Comparison of ENCODE assay signal across 8 mouse cellular contexts in genomic region chr10:105574695-105575660, GRCm38 (mm10). TPM values are rescaled to one million over a fixed set of nuclear protein-coding genes. Genes with fewer than 3 reads are reported as not detected.
DNase-seq lines count a peak whose midpoint lies in the region; ATAC-seq and TF ChIP-seq lines count a peak whose summit lies in the region.

No protein-coding gene starts in this region.

- peak; percentile 83 to 84 for DNase-seq in gastrocnemius, adult 8-10 months (ENCODE audit: low spot score in 2 of 2)
- peak; percentile 87 for DNase-seq in induced T-regulatory cell, adult 2 months (ENCODE audit: low read depth)
- peak; percentile 61 to 93 for DNase-seq in left cerebral cortex, adult 9 months (ENCODE audit: low spot score in 2 of 2)
- DNase-seq in right cerebral cortex, postnatal 14 days: peak; percentile 95
- DNase-seq in urinary bladder, postnatal 36 days (ENCODE audit: low spot score in 2 of 2): peak; percentile 92 to 94

- no peak for TF ChIP-seq POLR2A in cortical plate, adult 2 months (IDR thresholded peaks at IDR 0.05; ENCODE audit: extremely low read depth, insufficient read depth, low read length)

- no peaks in the 10 kb centered on the region; the same call in 1 of the 2 replicates for H3K4me1 ChIP-seq in cortical plate, adult 2 months (ENCODE audit: control insufficient read depth, insufficient read depth, low read length)

- TF ChIP-seq CTCF in cortical plate, adult 2 months (IDR thresholded peaks at IDR 0.05; ENCODE audit: extremely low read depth, insufficient read depth, low read length): peak; percentile 93

- ATAC-seq in activated CD4-positive, CD25-positive, alpha-beta regulatory T cell, adult 4 months: peak; percentile 61
- peak; percentile 81 for ATAC-seq in megakaryocyte progenitor cell, adult 5-6 weeks (replicated peaks; ENCODE audit: poor library complexity)

- peak overlapping the region; percentile 66 for H3K4me3 ChIP-seq in cortical plate, adult 2 months (ENCODE audit: insufficient read depth, low read length)

- peak overlapping the region; percentile 51; the same call in 1 of the 2 replicates for H3K27ac ChIP-seq in cortical plate, adult 2 months (ENCODE audit: insufficient read depth, low read length)

RNA-seq across cellular contexts. Expression of gene Tmtc2, which starts 0.7 kb away (rescaled TPM):
- polyA plus RNA-seq in activated CD4-positive, CD25-positive, alpha-beta regulatory T cell, adult 4 months (2017; shearing (Covaris generic)): not detected
- 5.1 and 5.2 TPM in 2 replicates for polyA plus RNA-seq in cortical plate, adult 2 months (2012; rRNA removed)
- 1 to 10 TPM in 1 of 4 experiments, under 1 TPM in 3; 0.77 to 1.2 (median 0.95) TPM for total RNA-seq in gastrocnemius, adult 8-10 months (2022)
- 0.39 and 0.99 TPM in 2 replicates for total RNA-seq in megakaryocyte progenitor cell, adult 5-6 weeks (2015)
- 0.34 and 0.62 TPM in 2 replicates for total RNA-seq in megakaryocyte progenitor cell, adult 5-6 weeks (2017)

Comparison
In these comparisons a context has a peak if more than half of its experiments do, and no peak if none do; other contexts are left out.
1. Peak in every context shown above with its lines: DNase-seq, ATAC-seq, H3K4me3 ChIP-seq and H3K27ac ChIP-seq.